Mouse (Mus musculus): ENCODE results near the gene P2rx5. TPM values are rescaled to one million over a fixed set of nuclear protein-coding genes. Genes with fewer than 3 reads are reported as not detected.

The P2rx5 gene
- total RNA-seq, 2 experiments from 2014 or later: 6.9 to 7.5 TPM

GRCm38 (mm10) chr11:73205194-73205593, 45.0 kb downstream of the P2rx5 start:
- DNase-seq: no peak
- intact Hi-C loops (cut with DNase I; ENCODE audit: low total_unique reads): no loop called here

GRCm38 (mm10) chr11:73207621-73208020, 47.4 kb downstream of the P2rx5 start:
- intact Hi-C loops (cut with DNase I; ENCODE audit: low total_unique reads): no loop called here
- no peak for DNase-seq

GRCm38 (mm10) chr11:73213956-73214355, 53.7 kb downstream of the P2rx5 start:
- intact Hi-C loops (cut with DNase I; ENCODE audit: low total_unique reads): no loop called here
- DNase-seq: no peak

GRCm38 (mm10) chr11:73219671-73220070, 59.5 kb downstream of the P2rx5 start:
- intact Hi-C loops (cut with DNase I; ENCODE audit: low total_unique reads): no loop called here
- DNase-seq: no peak

- intact Hi-C loops (cut with DNase I; ENCODE audit: low total_unique reads): no loop called here
- DNase-seq: no peak
Measured at GRCm38 (mm10) chr11:73220651-73221050, 60.4 kb downstream of the P2rx5 start.

Other genes starting within 250 kb of the P2rx5 start
- gene Atp2a3, start 199.3 kb upstream of the P2rx5 start, total RNA-seq (2021): 10 to 100 TPM; 18.5 to 18.6 TPM
- gene P2rx1, start 161.3 kb upstream of the P2rx5 start, total RNA-seq (2021): 1 to 10 TPM in 1 of 2 experiments, under 1 TPM in 1; 0.38 to 1.1 TPM
- gene Camkk1, start 141.4 kb upstream of the P2rx5 start, total RNA-seq (2021): 1 to 10 TPM; 1.1 to 1.8 TPM
- gene Ncbp3, start 112.6 kb upstream of the P2rx5 start, total RNA-seq (2021): 1 to 10 TPM; 3.3 to 3.9 TPM
- gene Itgae, start 69.8 kb upstream of the P2rx5 start, total RNA-seq (2021): under 1 TPM; 0.07 to 0.10 TPM
- gene Haspin, start 22.1 kb upstream of the P2rx5 start, total RNA-seq (2021): under 1 TPM; 0.51 to 0.76 TPM
- gene Emc6, start 16.6 kb downstream of the P2rx5 start, total RNA-seq (2021): 10 to 100 TPM; 66.9 to 77.6 TPM
- 10 to 100 TPM; 18.9 to 21.7 TPM for gene Tax1bp3, start 16.7 kb downstream of the P2rx5 start, total RNA-seq (2021)
- gene Ctns, start 38.6 kb downstream of the P2rx5 start, total RNA-seq (2021): 1 to 10 TPM; 8.3 to 8.8 TPM
- 1 to 10 TPM; 1.3 to 1.7 TPM for gene Shpk, start 39.0 kb downstream of the P2rx5 start, total RNA-seq (2021)
- under 1 TPM; 0.11 to 0.16 TPM for gene Trpv1, start 73.9 kb downstream of the P2rx5 start, total RNA-seq (2021)
- under 1 TPM; 0.04 to 0.06 TPM for gene Trpv3, start 107.0 kb downstream of the P2rx5 start, total RNA-seq (2021)
- gene Aspa, start 169.2 kb downstream of the P2rx5 start, total RNA-seq (2021): 1 to 10 TPM; 1.2 to 1.8 TPM
- not detected for gene Gm49340, start 169.3 kb downstream of the P2rx5 start, total RNA-seq (2021)
- gene Spata22, start 169.3 kb downstream of the P2rx5 start, total RNA-seq (2021): not detected
- gene Olfr20, start 190.4 kb downstream of the P2rx5 start, total RNA-seq (2021): not detected
- not detected for gene Olfr376, start 210.8 kb downstream of the P2rx5 start, total RNA-seq (2021)
- not detected for gene Olfr1, start 239.2 kb downstream of the P2rx5 start, total RNA-seq (2021)

Measured in gastrocnemius, postnatal 14 days (tissue).